Comparison of ENCODE assay signal across 12 mouse cellular contexts in genomic region chr11:107965449-107965848, GRCm38 (mm10). TPM values are rescaled to one million over a fixed set of nuclear protein-coding genes. Genes with fewer than 3 reads are reported as not detected.
DNase-seq lines count a peak whose midpoint lies in the region; ATAC-seq and TF ChIP-seq lines count a peak whose summit lies in the region.
"Had no signal": no experiment of that assay in that cellular context is flagged by ENCODE, and none has a peak within 500 bp of the region (broad histone marks: within the 10 kb centered on the region; RNA-seq: fewer than 3 reads in every experiment).

No protein-coding gene starts in this region.

- H3K9me3 ChIP-seq in midbrain, postnatal 0 days (ENCODE audit: low read length) = peaks cover 1% of the 10 kb centered on the region; the same call in 1 of the 2 replicates
- H3K9me3 ChIP-seq: embryonic facial prominence, embryonic 12.5 days; liver, embryonic 15.5 days; neural tube, embryonic 12.5 days had no signal

- 62% methylated on average over 7 of the region's 7 CpGs for WGBS in midbrain, postnatal 0 days

- no peak overlapping the region for H3K4me2 ChIP-seq in midbrain, postnatal 0 days (ENCODE audit: low read depth, low read length, poor library complexity, severe bottlenecking)
- H3K4me2 ChIP-seq: embryonic facial prominence, embryonic 12.5 days; liver, embryonic 15.5 days; neural tube, embryonic 12.5 days had no signal

- peak; percentile 80 for ATAC-seq in midbrain, postnatal 0 days (ENCODE audit: low FRiP score)

- H3K9ac ChIP-seq in midbrain, postnatal 0 days (replicated peaks; ENCODE audit: low read length, poor library complexity, severe bottlenecking) = no peak overlapping the region
- H3K9ac ChIP-seq: embryonic facial prominence, embryonic 12.5 days; liver, embryonic 15.5 days; neural tube, embryonic 12.5 days had no signal

- H3K36me3 ChIP-seq in midbrain, postnatal 0 days (ENCODE audit: insufficient read depth, low read length) = peaks cover 9% of the 10 kb centered on the region; the same call in 1 of the 2 replicates
- H3K36me3 ChIP-seq: embryonic facial prominence, embryonic 12.5 days; neural tube, embryonic 12.5 days had no signal

- no peak overlapping the region for H3K27ac ChIP-seq in layer of hippocampus, adult 2 months
- no peak overlapping the region for H3K27ac ChIP-seq in midbrain, postnatal 0 days (ENCODE audit: low read depth, low read length)
- H3K27ac ChIP-seq: embryonic facial prominence, embryonic 12.5 days; liver, embryonic 15.5 days; neural tube, embryonic 12.5 days had no signal

- no peak overlapping the region for H3K4me3 ChIP-seq in layer of hippocampus, adult 2 months
- no peak overlapping the region for H3K4me3 ChIP-seq in midbrain, postnatal 0 days (ENCODE audit: low read depth, low read length)
- H3K4me3 ChIP-seq: embryonic facial prominence, embryonic 12.5 days; liver, embryonic 15.5 days; neural tube, embryonic 12.5 days had no signal

- H3K27me3 ChIP-seq in midbrain, postnatal 0 days (ENCODE audit: insufficient read depth, low read length) = no peaks in the 10 kb centered on the region
- H3K27me3 ChIP-seq: embryonic facial prominence, embryonic 12.5 days; liver, embryonic 15.5 days; neural tube, embryonic 12.5 days had no signal

- no peak for TF ChIP-seq CTCF in layer of hippocampus, adult 2 months (conservative IDR thresholded peaks at IDR 0.05)
- no peak for TF ChIP-seq CTCF in midbrain, postnatal 0 days (IDR thresholded peaks at IDR 0.05)

- H3K4me1 ChIP-seq in midbrain, postnatal 0 days (ENCODE audit: insufficient read depth, low read length) = peaks cover 3% of the 10 kb centered on the region

- peak; percentile 11 for DNase-seq in gastrocnemius, postnatal 10 days
- no peak for DNase-seq in gastrocnemius, postnatal 4 days (ENCODE audit: low spot score in 2 of 2)
- peak; percentile 97 to 98 for DNase-seq in cerebellum, postnatal 10 days
- DNase-seq in layer of hippocampus, adult 2 months (ENCODE audit: low spot score in 2 of 2) = peak; percentile 56 to 78
- peak; percentile 94 for DNase-seq in midbrain, postnatal 0 days (ENCODE audit: low spot score)
- DNase-seq in liver = no peak
- no peak for DNase-seq in adipocyte (ENCODE audit: low spot score)
- no peak for DNase-seq in thymus, postnatal 36 days

RNA-seq across cellular contexts. Expression of gene Cacng5, which starts 50.6 kb away (rescaled TPM):
- under 1 TPM; 0.38 TPM for total RNA-seq in gastrocnemius, postnatal 10 days (2021)
- under 1 TPM; 0.22 to 0.26 TPM for total RNA-seq in gastrocnemius, postnatal 4 days (2021)
- 10 to 100 TPM; 15.9 to 16.1 TPM for total RNA-seq in layer of hippocampus, adult 2 months (2021)
- 19.9 and 36.4 TPM in 2 replicates for total RNA-seq in midbrain, postnatal 0 days (2014; rRNA removed)
- polyA plus RNA-seq in midbrain, postnatal 0 days (2015; fragmentation: Nextera tagmentation; extraction: Ambion mirVana) = 16.4 and 18.7 TPM in 2 replicates
- polyA plus RNA-seq: C2C12 had no signal

Comparison
In these comparisons a context has a peak if more than half of its experiments do, and no peak if none do; other contexts are left out.
1. DNase-seq: peak in gastrocnemius, postnatal 10 days (single experiment), cerebellum, postnatal 10 days (2 of 2), layer of hippocampus, adult 2 months (2 of 2) and midbrain, postnatal 0 days (single experiment); none in gastrocnemius, postnatal 4 days (0 of 2), liver (single experiment), adipocyte (single experiment) and thymus, postnatal 36 days (0 of 2).
2. RNA of gene Cacng5, which starts 50.6 kb away (total RNA-seq): 19.9 to 36.4 TPM in midbrain, postnatal 0 days and 15.9 to 16.1 TPM in layer of hippocampus, adult 2 months; 0.38 TPM in gastrocnemius, postnatal 10 days and 0.22 to 0.26 TPM in gastrocnemius, postnatal 4 days; every median in the first group is over 10 times any median in the second.